Mouse (Mus musculus) embryo, embryonic 9.5 days (tissue): ENCODE data around the gene Rnf217.

Experiments used
- DNase-seq: peaks from one replicate; pipeline ENCODE4 v3.0.0-alpha.2; 2017; ENCODE audit errors: extremely low spot score

Rnf217 gene

GRCm38 (mm10) chr10:31495826-31496225 lies 113.2 kb downstream of the Rnf217 start:
- DNase-seq: no peak

DNA sequence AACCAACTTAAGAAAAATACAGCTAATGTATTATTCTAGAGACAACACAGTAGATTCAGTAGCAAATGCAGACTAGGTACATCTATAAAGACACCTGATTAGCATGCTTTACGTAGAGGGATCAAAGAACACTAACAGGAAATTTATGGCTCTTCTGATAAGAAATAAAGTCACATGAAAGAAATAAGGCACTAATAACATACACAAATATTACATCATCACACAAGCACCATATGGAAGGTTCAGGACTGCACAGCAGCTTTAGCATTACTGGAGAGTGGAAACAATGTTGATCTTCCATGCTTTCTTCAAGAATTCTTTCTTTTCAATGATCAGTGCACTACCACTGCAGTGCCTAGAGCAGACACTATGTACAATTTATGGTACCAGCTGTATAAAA lies 114.7 kb downstream of the Rnf217 start:
- no peak for DNase-seq

DNA sequence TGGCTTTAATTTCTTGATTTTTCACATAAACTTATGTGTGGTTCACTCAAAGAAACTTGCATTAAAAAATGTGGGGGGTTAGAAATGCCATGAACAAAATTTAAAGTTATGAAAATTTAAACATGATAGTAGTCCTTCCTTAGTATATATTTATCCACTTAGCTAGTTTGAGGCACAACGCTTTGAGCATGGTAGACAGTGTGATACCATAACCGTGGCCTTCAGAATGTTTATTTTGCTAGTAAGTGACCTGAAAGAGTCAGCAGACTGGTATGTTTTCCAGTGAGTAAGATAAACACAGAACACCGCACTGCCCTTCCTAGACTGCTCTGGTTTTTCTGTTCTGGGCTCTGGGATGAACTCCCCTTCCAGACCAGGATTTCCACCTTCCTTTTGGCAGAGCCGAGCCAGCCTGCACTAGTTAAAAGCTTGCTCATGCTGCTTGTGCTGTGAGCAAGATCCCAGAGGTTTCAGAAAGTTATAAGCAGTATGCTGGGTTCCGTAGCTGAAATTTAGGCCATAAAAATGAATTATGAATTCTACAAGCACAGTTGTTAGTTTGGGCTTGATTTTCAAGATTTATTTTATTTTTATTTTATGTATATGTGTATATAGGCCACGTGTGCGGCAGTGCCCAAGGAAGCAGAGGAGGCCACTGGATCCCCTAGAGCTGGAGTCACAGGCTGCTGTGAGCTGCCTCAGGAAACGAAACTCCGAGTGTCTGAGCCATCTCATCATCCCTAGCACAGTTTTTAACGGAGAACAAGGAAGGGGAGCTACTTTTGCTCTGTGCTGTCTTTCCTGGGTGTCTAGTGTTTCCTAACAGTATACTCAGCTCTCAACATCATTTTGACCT lies 141.7 kb downstream of the Rnf217 start:
- DNase-seq: peak; percentile 10

- no peak for DNase-seq
Observed at GRCm38 (mm10) chr10:31465840-31466541, 143.0 kb downstream of the Rnf217 start.

DNA sequence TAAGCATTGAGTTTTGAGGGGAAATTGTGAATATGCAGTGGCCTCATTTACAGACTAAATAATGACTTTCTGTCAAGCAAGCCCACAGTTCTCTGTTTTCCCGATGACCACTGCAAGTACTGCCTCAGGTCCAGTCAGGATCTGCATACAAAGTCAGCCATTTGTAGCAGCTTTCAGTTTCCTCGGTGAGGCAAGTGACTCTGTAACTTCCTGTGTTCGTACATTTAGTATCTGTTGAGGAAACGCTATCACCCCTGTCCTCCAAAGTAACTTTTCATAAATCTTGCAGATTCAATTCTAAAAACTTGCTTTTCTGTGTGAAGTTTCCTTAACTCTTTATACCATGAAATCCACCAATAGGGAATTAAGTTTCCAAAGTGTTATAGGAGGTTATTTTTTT lies 143.6 kb downstream of the Rnf217 start:
- no peak for DNase-seq

DNA sequence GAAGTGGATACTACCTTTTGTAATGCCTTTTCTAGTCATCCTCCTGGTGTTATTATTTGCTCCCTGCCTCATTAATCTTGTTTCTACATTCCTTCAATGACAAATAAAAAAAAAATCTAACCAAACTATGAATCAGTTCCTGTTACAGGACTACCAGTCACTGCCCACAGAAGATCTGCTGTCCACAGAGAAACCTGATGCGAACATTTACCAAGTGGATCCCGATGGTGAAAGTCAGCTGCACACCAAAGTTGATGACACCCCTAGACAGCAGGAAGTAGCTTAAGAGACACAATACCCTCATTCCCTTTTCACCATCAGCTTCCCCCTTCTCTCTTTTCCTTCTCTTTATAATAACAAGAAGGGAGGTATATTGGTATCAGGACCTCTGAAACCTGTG lies 145.9 kb downstream of the Rnf217 start:
- DNase-seq: no peak

GRCm38 (mm10) chr10:31456806-31457205 lies 152.2 kb downstream of the Rnf217 start:
- no peak for DNase-seq

DNA sequence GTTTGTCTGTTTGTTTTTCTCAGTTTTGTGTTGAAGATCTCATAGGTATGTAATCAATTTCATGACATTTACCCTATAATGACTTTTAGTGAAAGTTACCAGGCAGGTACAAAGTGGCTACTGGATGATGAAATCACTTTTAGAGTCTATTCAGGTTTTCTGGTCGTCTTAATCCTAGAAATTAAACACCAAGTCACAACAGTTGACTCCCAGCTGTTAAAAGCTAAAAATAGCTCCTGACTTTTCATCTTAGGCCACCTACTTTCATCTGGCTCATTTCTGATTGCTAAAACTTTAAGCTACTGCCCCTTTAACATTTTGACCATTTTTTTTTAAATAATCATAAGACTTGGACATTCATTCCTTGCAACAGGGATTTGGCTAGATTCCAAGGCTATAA lies 161.9 kb downstream of the Rnf217 start:
- DNase-seq: no peak

GRCm38 (mm10) chr10:31445291-31446124 lies 163.5 kb downstream of the Rnf217 start, which contains the start of gene Tpd52l1:
TSS of gene Tpd52l1 (minus strand) at chr10:31445958.
- DNase-seq: peak; percentile 89

DNA sequence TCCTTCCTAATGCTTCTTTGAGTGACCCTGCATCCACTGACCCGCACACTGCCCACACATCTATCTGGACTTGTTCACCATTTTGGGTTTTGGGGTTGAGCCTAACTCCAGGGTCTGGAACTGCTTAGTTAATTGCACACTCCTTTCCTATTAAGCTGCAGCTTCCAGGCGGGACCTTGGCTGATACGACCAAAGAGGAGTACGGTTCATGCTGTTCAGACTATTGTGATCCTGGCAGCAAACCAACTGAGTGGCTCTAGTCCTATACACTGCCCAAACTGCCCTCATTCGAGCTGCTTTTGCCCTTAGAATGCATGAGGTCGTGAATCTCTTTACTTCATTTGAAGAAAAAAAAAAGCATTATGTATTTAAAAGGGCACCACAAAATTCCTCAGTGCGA lies 164.8 kb downstream of the Rnf217 start:
- DNase-seq: no peak
